Mouse (Mus musculus): ENCODE data around the gene B3glct. TPM values are rescaled to one million over a fixed set of nuclear protein-coding genes. Genes with fewer than 3 reads are reported as not detected.

The B3glct gene
- polyA plus RNA-seq, 1 experiment from 2014 or later = 13.8 TPM

DNA sequence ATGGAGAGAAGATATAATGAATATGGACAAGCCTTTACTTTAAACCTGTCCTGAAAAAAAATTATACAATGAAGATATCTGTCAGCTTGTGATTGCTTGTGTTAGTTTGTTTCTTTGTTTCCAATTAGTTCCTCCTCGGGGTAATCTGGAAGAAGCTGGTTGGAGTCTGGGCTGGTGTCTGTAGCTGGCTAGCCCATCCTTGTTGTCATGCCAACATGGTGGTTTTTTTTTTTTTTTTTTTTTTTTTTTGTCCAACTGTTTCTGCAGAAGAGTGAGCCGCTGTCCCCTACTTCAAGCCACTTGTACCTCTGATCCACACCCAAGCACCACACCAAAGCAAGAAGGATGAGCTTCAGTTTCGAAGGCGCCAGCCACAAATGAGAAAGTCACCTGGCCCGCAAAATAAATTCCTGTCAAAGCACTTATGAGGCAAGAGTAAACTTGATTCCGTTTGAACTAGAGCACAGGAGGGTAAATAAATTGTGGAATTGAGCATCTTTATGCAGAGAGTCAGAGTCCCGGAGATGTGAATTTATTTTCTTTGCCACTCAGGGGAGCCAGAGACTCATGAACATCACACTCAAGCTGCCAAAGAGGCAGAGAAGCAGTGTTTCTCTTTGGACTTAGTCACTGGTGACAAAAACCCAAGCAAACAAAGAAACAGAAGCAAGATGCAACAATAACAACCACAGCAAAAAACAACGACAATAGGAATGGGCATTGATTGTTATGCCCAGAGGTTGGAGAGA lies 30.5 kb upstream of the B3glct start:
- 45% methylated on average over 8 of the region's 8 CpGs for WGBS
- Histone ChIP-seq H3K9me3 (ENCODE audit: control insufficient read depth, low read length) (no peaks in the 10 kb centered on the region), H3K27me3 (ENCODE audit: control insufficient read depth, insufficient read depth, low read depth, low read length) (no peaks in the 10 kb centered on the region), H3K4me3 (ENCODE audit: low read length) (no peak overlapping the region), H3K27ac (ENCODE audit: low read length) (no peak overlapping the region), H3K4me2 (ENCODE audit: low read depth, low read length) (no peak overlapping the region), H3K4me1 (replicated peaks; ENCODE audit: control insufficient read depth, insufficient read depth, low read length) (peaks cover 15% of the 10 kb centered on the region), H3K36me3 (ENCODE audit: control insufficient read depth, insufficient read depth, low read length) (no peaks in the 10 kb centered on the region), H3K9ac (ENCODE audit: low read length) (no peak overlapping the region)
- no peak for ATAC-seq (ENCODE audit: low read depth)

DNA sequence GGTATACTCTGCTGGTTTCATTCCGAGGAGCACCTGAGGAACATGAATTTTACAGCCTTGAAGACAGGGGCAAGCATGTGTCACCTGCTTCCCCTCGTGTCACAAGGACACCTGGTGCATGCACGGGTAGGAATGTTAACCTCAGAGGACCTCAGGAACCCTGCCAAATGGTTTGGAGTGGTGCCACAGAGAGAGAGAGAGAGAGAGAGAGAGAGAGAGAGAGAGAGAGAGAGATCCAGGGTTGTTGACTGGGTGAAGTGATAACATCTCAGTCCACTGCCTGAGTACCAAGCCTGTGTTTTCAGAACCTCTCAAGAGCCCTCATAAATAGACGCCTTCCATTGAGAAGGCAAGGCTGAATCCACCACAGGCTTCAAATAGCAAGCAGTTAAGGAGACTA lies 29.8 kb upstream of the B3glct start:
- Histone ChIP-seq H3K4me1 (replicated peaks; ENCODE audit: control insufficient read depth, insufficient read depth, low read length) (peaks cover 15% of the 10 kb centered on the region), H3K9ac (ENCODE audit: low read length) (no peak overlapping the region), H3K4me3 (ENCODE audit: low read length) (no peak overlapping the region), H3K27ac (ENCODE audit: low read length) (no peak overlapping the region), H3K27me3 (ENCODE audit: control insufficient read depth, insufficient read depth, low read depth, low read length) (no peaks in the 10 kb centered on the region), H3K4me2 (ENCODE audit: low read depth, low read length) (no peak overlapping the region), H3K36me3 (ENCODE audit: control insufficient read depth, insufficient read depth, low read length) (no peaks in the 10 kb centered on the region), H3K9me3 (ENCODE audit: control insufficient read depth, low read length) (no peaks in the 10 kb centered on the region)
- 36% methylated on average over 4 of the region's 4 CpGs for WGBS
- peak; percentile 47 for ATAC-seq (ENCODE audit: low read depth)

DNA sequence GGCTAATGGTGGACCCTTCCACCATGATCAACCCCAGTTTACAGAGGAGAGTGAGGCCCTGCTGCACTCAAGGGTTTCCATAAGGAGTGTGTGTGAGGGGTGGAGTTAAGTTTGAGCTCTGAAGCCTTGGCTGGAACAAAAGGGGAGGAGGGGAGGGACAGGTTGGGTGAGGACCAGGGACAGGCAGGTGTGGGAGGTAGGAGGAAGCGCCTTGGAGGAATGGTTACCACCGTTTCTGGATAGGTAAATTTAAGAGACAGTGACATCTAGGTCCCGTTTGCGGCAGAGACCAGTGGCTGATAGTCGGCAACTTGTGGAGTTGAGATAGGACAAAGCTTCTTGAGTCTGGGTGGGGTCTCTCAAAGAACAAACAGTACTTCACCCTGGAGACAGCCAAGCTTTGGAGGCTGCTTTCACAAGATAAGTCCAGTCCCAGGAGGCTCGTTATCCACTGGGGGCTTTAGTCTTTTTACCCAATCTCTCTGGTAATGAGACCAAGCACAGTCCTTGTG lies 29.1 kb upstream of the B3glct start:
- Histone ChIP-seq H3K9ac (ENCODE audit: low read length) (no peak overlapping the region), H3K4me2 (ENCODE audit: low read depth, low read length) (no peak overlapping the region), H3K27ac (ENCODE audit: low read length) (no peak overlapping the region), H3K36me3 (ENCODE audit: control insufficient read depth, insufficient read depth, low read length) (no peaks in the 10 kb centered on the region), H3K4me1 (replicated peaks; ENCODE audit: control insufficient read depth, insufficient read depth, low read length) (peaks cover 15% of the 10 kb centered on the region), H3K4me3 (ENCODE audit: low read length) (no peak overlapping the region), H3K9me3 (ENCODE audit: control insufficient read depth, low read length) (no peaks in the 10 kb centered on the region), H3K27me3 (ENCODE audit: control insufficient read depth, insufficient read depth, low read depth, low read length) (no peaks in the 10 kb centered on the region)
- peak; percentile 23; the same call in 1 of the 2 replicates for ATAC-seq (ENCODE audit: low read depth)
- WGBS = 45% methylated on average over 6 of the region's 6 CpGs

DNA sequence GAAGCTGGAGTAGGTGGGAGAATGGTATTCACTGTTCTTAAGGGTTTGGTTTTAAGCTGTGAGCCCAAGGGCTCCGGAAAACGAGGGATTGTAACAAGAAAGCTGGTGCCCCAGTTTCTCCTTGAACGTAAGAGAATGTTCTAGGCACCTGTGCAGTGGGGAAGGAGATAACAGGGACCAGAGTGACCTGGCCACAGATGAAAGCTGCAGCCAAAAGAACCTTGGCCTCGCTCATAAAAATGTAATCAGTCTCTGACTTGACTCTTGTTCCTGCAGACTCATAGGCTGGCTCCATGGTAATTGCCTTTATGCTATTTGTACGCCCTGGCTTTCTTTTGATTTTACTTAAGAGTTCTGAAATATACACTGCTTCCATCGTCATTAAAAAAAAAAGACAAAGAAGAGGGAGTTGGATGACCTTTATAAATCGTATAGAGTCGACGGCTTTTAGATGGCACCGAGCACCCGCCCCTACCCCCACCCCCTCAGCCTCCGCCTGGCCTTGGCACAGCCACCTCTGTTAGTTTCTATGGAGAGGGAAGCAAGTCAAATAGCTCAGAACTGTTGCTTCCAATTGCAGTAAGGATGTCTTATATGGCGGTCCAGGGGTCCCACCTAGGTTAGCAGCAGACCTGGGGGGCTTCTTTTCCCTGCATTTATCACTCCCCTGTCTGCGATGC lies 28.4 kb upstream of the B3glct start:
- WGBS = 59% methylated on average over 14 of the region's 14 CpGs
- H3K27ac ChIP-seq (ENCODE audit: low read length) = no peak overlapping the region
- no peak overlapping the region for H3K9ac ChIP-seq (ENCODE audit: low read length)
- no peak overlapping the region for H3K4me3 ChIP-seq (ENCODE audit: low read length)
- peaks cover 15% of the 10 kb centered on the region for H3K4me1 ChIP-seq (replicated peaks; ENCODE audit: control insufficient read depth, insufficient read depth, low read length)
- no peaks in the 10 kb centered on the region for H3K27me3 ChIP-seq (ENCODE audit: control insufficient read depth, insufficient read depth, low read depth, low read length)
- H3K9me3 ChIP-seq (ENCODE audit: control insufficient read depth, low read length) = no peaks in the 10 kb centered on the region
- no peak overlapping the region for H3K4me2 ChIP-seq (ENCODE audit: low read depth, low read length)
- ATAC-seq (ENCODE audit: low read depth) = no peak
- no peaks in the 10 kb centered on the region for H3K36me3 ChIP-seq (ENCODE audit: control insufficient read depth, insufficient read depth, low read length)

DNA sequence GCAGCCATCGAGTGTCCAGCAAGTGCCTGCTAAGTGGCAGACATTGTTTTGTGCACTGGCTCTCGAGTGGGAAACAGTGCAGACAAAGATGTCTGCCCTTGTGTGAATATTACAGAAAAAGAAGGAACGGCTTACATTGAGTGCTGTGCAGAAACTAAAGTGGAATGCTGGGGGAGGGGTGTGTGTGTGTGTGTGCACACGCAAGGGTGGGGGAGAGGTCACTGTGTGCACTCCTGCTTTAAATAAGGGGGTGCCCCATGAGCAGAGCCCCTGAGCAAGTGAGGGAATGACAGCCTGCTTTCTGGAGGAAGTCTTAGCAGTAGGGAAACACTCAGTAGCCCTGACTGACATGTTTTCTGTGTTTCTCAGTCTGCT lies 27.9 kb upstream of the B3glct start:
- Histone ChIP-seq H3K4me1 (replicated peaks; ENCODE audit: control insufficient read depth, insufficient read depth, low read length) (peaks cover 15% of the 10 kb centered on the region), H3K36me3 (ENCODE audit: control insufficient read depth, insufficient read depth, low read length) (no peaks in the 10 kb centered on the region), H3K9ac (ENCODE audit: low read length) (no peak overlapping the region), H3K27me3 (ENCODE audit: control insufficient read depth, insufficient read depth, low read depth, low read length) (no peaks in the 10 kb centered on the region), H3K4me2 (ENCODE audit: low read depth, low read length) (no peak overlapping the region), H3K27ac (ENCODE audit: low read length) (no peak overlapping the region), H3K9me3 (ENCODE audit: control insufficient read depth, low read length) (no peaks in the 10 kb centered on the region), H3K4me3 (ENCODE audit: low read length) (no peak overlapping the region)
- peak; percentile 20; the same call in 1 of the 2 replicates for ATAC-seq (ENCODE audit: low read depth)
- 32% methylated on average over 4 of the region's 4 CpGs for WGBS

DNA sequence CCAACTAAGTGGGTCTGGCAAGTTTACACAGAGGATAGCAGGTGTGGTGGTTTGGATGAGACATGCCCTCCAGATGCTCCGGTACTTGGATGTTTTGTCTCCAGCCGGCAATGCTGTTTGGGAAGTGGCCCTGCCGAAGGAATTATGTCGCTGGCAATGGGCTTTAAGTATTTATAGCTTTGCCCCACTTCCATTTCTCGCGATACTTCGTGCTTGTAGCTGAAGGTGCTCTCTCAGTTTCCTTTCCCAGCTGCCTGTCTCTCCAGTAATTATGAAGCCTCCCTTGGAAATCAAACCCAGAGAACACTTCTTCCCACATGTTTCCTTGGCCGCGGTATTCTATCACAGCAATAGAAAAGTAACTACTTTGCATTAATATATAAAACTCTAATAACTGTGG lies 22.4 kb upstream of the B3glct start:
- H3K9ac ChIP-seq (ENCODE audit: low read length) = no peak overlapping the region
- H3K36me3 ChIP-seq (ENCODE audit: control insufficient read depth, insufficient read depth, low read length) = no peaks in the 10 kb centered on the region
- no peak overlapping the region for H3K4me2 ChIP-seq (ENCODE audit: low read depth, low read length)
- WGBS = 86% methylated on average over 9 of the region's 9 CpGs
- H3K27ac ChIP-seq (ENCODE audit: low read length) = no peak overlapping the region
- no peaks in the 10 kb centered on the region for H3K27me3 ChIP-seq (ENCODE audit: control insufficient read depth, insufficient read depth, low read depth, low read length)
- no peak for ATAC-seq (ENCODE audit: low read depth)
- no peaks in the 10 kb centered on the region for H3K9me3 ChIP-seq (ENCODE audit: control insufficient read depth, low read length)
- H3K4me1 ChIP-seq (replicated peaks; ENCODE audit: control insufficient read depth, insufficient read depth, low read length) = no peaks in the 10 kb centered on the region
- H3K4me3 ChIP-seq (ENCODE audit: low read length) = no peak overlapping the region

DNA sequence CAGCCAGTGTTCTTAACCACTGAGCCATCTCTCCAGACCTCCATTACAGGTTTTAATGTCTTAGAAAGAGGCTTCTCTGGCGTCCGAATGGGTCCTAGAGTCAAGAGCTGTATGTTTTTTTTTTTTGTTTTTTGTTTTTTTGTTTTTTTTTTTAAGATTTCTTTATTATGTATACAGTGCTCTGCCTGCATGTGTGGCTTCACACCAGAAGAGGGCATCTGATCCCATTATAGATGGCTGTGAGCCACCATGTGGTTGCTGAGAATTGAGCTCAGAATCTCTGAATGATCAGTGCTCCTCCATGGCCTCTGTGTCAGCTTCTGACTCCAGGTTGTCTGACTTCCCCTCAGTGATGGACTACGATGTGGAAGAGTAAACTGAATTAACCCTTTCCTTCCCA lies 20.0 kb upstream of the B3glct start:
- no peak for ATAC-seq (ENCODE audit: low read depth)
- no peaks in the 10 kb centered on the region for H3K36me3 ChIP-seq (ENCODE audit: control insufficient read depth, insufficient read depth, low read length)
- no peaks in the 10 kb centered on the region for H3K9me3 ChIP-seq (ENCODE audit: control insufficient read depth, low read length)
- H3K4me3 ChIP-seq (ENCODE audit: low read length) = no peak overlapping the region
- H3K4me2 ChIP-seq (ENCODE audit: low read depth, low read length) = no peak overlapping the region
- H3K27ac ChIP-seq (ENCODE audit: low read length) = no peak overlapping the region
- H3K27me3 ChIP-seq (ENCODE audit: control insufficient read depth, insufficient read depth, low read depth, low read length) = no peaks in the 10 kb centered on the region
- no peaks in the 10 kb centered on the region for H3K4me1 ChIP-seq (replicated peaks; ENCODE audit: control insufficient read depth, insufficient read depth, low read length)
- no peak overlapping the region for H3K9ac ChIP-seq (ENCODE audit: low read length)
- WGBS = 47% methylated on average over 3 of the region's 3 CpGs

DNA sequence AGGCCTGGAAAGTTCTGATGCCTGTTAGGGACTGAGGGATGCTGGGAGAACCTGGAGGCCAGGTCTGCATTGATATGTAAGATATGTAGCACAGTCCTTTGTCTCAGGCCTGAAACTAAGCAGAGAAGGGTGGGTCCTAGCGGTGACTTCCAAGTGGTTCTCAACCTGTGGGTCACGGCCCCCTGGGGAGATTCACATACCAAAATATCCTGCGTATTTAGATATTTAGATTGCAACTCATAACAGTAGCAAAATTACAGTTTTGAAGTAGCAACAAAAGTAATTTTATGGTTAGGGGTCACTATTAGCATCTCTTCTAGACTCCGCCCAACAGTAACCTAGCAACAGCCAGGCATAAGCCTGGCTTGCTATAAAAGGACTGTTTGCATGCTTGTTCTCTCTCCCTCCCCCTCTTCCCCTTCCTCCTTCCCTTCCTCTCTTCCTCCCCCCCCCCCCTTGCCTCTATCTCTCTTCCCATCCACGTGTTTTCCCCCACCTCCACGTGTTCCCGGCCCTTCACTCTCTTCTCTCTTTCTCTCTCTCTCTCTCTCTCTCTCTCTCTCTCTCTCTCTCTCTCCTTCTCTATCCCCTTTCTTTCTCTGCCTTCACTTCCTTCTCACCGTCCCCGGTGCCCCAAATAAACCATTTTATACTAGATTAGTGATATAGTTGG lies 19.2 kb upstream of the B3glct start:
- ATAC-seq (ENCODE audit: low read depth) = no peak
- WGBS = 56% methylated on average over 9 of the region's 9 CpGs
- H3K36me3 ChIP-seq (ENCODE audit: control insufficient read depth, insufficient read depth, low read length) = no peaks in the 10 kb centered on the region
- H3K4me3 ChIP-seq (ENCODE audit: low read length) = no peak overlapping the region
- H3K9ac ChIP-seq (ENCODE audit: low read length) = no peak overlapping the region
- H3K4me1 ChIP-seq (replicated peaks; ENCODE audit: control insufficient read depth, insufficient read depth, low read length) = no peaks in the 10 kb centered on the region
- no peaks in the 10 kb centered on the region for H3K27me3 ChIP-seq (ENCODE audit: control insufficient read depth, insufficient read depth, low read depth, low read length)
- H3K4me2 ChIP-seq (ENCODE audit: low read depth, low read length) = no peak overlapping the region
- H3K9me3 ChIP-seq (ENCODE audit: control insufficient read depth, low read length) = no peaks in the 10 kb centered on the region
- no peak overlapping the region for H3K27ac ChIP-seq (ENCODE audit: low read length)

DNA sequence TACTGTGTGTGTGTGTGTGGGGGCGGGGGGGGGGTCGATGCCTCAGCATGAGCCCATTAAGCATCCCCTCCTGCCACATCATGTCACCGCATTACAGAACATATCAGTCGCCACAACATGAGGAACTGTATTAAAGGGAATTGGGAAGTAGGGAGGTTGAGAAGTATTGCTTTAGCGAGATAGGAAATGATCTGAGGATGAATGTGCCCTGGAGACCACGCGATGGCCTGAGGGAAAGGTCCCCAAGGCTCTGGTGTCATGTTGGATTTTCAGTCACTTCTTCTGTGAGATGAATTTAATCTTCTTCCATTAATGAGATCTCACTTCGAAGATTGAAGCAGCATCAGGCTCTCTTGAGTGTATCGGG lies 18.6 kb upstream of the B3glct start:
- WGBS = 52% methylated on average over 8 of the region's 9 CpGs

More for the DNA sequence above, 18.6 kb upstream of the B3glct start:
- ATAC-seq (ENCODE audit: low read depth) = no peak
- Histone ChIP-seq H3K9me3 (ENCODE audit: control insufficient read depth, low read length) (no peaks in the 10 kb centered on the region), H3K27ac (ENCODE audit: low read length) (no peak overlapping the region), H3K4me2 (ENCODE audit: low read depth, low read length) (no peak overlapping the region), H3K36me3 (ENCODE audit: control insufficient read depth, insufficient read depth, low read length) (no peaks in the 10 kb centered on the region), H3K27me3 (ENCODE audit: control insufficient read depth, insufficient read depth, low read depth, low read length) (no peaks in the 10 kb centered on the region), H3K4me1 (replicated peaks; ENCODE audit: control insufficient read depth, insufficient read depth, low read length) (no peaks in the 10 kb centered on the region), H3K4me3 (ENCODE audit: low read length) (no peak overlapping the region), H3K9ac (ENCODE audit: low read length) (no peak overlapping the region)

Data from lung, embryonic 16.5 days (tissue).